Mouse (Mus musculus): ENCODE measurements around the gene Sdc1. TPM values are rescaled to one million over a fixed set of nuclear protein-coding genes. Genes with fewer than 3 reads are reported as not detected.

The Sdc1 gene
- total RNA-seq, 2 experiments from 2014 or later: not detected

DNA sequence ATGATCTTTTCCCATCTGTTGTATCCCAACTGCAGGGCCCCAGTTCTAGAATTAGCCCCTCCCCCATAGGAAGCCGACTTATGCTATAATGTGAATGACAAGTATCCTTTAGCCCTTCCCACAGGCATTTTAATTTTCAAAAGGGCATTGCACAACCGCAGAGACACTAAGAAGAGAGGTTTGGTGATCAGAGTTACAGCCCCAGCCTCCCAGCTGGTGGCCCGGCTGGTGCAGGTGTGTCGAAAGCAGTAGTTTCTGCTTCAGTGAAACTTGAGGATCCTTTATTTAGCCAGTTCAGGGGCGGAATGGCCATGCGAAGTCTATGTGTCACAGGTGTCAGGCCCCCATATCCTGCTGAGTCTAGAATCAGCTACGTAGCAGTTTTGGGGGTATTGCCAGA, 10.0 kb downstream of the Sdc1 start:
- no peak for ATAC-seq (replicated peaks; ENCODE audit: low FRiP score, poor library complexity, severe bottlenecking)

- no peak for ATAC-seq (replicated peaks; ENCODE audit: low FRiP score, poor library complexity, severe bottlenecking)
Observed at GRCm38 (mm10) chr12:8781681-8782378, 10.7 kb downstream of the Sdc1 start.

DNA sequence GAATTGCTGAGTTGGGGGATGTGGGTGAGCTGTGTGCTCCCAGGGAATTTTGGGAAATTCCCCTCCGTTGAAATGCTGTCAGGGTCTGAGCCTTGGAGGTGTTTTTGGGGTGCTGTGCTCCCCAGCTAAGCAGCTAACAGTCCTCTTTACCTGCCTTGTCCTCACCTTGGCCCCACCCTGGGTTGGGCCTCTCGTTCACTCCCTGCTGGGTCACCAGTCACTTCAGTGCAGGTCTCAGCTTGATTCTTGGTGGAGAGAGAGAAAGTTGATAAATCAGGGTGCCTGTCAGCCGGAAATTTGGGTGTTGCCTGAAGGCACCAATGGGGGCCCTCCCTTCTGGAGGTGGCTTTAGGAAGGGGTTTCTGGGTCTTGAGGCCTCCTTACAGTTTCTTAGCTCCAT, 11.4 kb downstream of the Sdc1 start:
- ATAC-seq (replicated peaks; ENCODE audit: low FRiP score, poor library complexity, severe bottlenecking): no peak

- ATAC-seq (replicated peaks; ENCODE audit: low FRiP score, poor library complexity, severe bottlenecking): no peak
Observed at GRCm38 (mm10) chr12:8784189-8784588, 13.1 kb downstream of the Sdc1 start.

DNA sequence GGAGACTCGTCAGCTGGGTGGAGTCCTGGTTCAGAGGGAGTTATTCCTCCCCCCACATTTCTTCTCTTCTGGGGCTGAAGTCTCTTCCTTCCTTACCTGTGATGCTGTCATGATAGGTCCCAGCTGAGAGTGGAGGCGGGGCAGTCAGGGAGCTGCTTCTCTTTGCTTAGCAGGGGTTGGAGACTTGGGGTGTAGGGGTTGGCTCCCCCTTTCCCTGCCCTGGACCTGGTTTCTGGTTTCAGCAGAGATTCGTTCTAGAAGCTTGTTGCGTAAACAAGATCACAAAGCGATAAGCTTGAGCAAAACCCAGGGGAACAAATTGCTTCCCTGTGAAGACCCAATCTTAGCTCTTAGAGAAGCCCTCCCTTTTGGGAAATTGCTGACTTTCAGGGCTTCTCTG, 15.4 kb downstream of the Sdc1 start:
- ATAC-seq (replicated peaks; ENCODE audit: low FRiP score, poor library complexity, severe bottlenecking): no peak

DNA sequence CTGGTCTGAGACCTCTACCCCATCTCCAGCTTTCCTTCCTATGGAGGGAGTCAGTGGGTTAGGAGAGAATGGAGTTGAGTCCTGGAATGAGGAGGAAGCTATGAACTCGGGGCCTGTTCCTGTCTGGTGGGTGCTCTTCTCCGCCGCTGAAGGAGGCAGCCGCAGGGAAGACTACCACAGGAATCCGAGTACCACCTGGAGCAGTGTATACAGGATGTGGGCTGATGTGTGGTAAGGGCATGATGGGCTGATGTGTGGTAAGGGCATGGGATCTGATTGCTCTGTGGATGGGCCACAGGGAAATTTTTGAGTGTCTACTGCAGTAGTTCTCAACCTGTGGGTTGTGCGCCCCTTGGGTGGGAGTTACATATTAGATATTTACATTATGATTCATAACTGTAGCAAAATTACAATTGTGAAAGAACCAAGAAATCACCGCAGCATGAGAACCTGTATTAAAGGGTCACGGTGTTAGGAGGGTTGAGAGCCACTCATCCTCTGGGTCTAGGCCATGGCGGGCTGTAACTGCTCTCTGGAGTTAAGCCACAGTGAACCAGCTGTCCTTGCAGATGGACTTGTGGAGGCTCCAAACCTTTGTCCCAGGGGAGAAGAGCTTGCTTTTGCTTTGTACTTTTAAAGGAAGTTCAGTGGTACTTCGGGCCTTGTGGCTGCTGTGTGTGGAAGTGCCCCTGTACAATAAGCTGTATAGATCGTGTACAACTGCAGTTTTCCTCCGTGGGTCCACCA, 16.0 kb downstream of the Sdc1 start:
- ATAC-seq (replicated peaks; ENCODE audit: low FRiP score, poor library complexity, severe bottlenecking): no peak

DNA sequence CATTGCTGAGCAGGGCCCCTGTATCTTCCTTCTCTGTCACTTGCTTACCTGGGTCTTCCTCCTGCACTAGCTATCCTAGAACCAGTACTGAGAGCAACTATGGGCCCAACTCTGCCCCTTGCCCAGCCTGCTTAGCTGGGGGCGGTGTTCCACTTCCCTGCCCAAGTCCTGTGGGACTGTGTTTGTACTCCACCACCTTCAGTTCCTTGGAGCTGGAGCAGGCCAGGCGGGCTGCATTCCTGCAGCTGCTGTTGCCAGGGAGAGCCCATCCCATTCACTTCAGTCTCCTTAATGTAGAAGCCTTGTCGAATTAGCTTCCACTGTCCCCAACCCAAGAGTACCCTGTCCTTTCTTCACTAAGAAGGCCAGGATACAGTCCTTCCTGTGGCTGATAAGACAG, 17.3 kb downstream of the Sdc1 start:
- ATAC-seq (replicated peaks; ENCODE audit: low FRiP score, poor library complexity, severe bottlenecking): no peak

GRCm38 (mm10) chr12:8790615-8791014, 19.5 kb downstream of the Sdc1 start:
- no peak for ATAC-seq (replicated peaks; ENCODE audit: low FRiP score, poor library complexity, severe bottlenecking)

DNA sequence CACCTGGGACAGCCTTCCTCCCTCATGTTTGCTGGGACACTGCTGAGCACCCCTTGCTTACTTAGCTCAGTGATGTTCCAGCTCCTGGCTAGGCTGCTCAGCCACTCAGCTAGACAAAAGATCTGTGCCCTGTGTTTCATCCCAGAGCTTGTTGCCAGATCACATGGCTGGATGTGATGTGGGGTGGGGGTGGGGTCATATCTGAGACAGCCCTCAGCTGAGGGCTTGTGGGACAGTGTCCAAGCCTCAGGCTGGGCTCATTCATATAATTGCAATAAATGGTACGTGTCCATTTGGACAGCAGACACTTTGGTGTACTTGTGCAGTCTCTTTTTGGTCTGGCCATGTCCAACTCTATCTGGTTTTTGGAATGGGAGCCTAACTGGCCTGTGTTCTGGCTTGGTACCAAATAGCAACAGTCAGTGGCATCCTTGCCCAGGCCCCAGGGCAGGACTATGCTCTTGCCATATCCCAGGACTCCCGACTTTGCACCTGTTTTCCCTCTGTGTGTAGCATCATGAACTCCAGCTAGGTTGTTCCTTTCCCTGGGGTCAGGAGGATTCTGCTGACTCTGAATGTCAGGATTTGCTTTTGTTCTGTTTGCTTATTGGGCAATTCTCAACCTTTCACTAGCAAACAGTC, 22.4 kb downstream of the Sdc1 start:
- no peak for ATAC-seq (replicated peaks; ENCODE audit: low FRiP score, poor library complexity, severe bottlenecking)

DNA sequence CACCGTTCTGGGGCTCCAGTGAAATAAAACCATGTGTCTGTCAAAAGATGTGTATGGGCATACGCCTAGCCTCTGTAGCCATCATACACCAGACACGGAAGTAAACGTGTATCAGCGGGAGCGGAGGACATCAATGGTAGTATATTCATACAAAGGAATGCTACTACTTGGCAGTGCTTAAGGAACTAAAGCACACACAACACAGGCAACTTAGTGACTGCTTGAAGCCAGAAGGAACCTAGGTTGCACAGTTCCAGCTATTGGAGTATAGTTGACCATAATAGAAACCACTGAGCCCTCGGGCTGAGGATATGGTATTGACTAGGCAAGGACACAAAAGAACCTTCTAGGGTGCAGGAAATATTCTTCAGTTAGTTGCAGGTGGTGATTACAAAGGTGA, 26.8 kb downstream of the Sdc1 start:
- no peak for ATAC-seq (replicated peaks; ENCODE audit: low FRiP score, poor library complexity, severe bottlenecking)

GRCm38 (mm10) chr12:8798486-8799020, 27.4 kb downstream of the Sdc1 start:
- no peak for ATAC-seq (replicated peaks; ENCODE audit: low FRiP score, poor library complexity, severe bottlenecking)

- ATAC-seq (replicated peaks; ENCODE audit: low FRiP score, poor library complexity, severe bottlenecking): no peak
Observed at GRCm38 (mm10) chr12:8803421-8804076, 32.4 kb downstream of the Sdc1 start.

DNA sequence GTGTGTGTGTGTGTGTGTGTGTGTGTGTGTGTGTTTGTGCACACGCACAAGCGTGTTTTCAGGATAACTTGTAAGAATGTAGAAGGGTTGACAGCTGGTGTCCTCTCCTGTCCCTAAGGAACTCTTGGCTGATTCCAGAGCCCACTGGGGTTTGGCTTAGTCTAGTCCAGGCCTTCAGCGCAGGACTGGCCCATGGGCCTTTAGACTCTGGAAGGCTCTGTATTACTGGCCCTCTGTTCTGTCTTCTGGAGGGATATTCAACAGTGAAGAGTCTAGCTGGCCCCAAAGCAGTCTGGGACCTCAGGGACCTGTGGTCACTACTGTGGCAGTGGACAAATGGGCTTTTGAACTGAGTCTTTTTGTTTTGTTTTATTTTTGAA, 32.9 kb downstream of the Sdc1 start:
- no peak for ATAC-seq (replicated peaks; ENCODE audit: low FRiP score, poor library complexity, severe bottlenecking)

GRCm38 (mm10) chr12:8804934-8805722, 34.0 kb downstream of the Sdc1 start:
- no peak for ATAC-seq (replicated peaks; ENCODE audit: low FRiP score, poor library complexity, severe bottlenecking)

GRCm38 (mm10) chr12:8809086-8809485, 38.0 kb downstream of the Sdc1 start:
- ATAC-seq (replicated peaks; ENCODE audit: low FRiP score, poor library complexity, severe bottlenecking): no peak

GRCm38 (mm10) chr12:8809626-8810025, 38.5 kb downstream of the Sdc1 start:
- ATAC-seq (replicated peaks; ENCODE audit: low FRiP score, poor library complexity, severe bottlenecking): no peak

DNA sequence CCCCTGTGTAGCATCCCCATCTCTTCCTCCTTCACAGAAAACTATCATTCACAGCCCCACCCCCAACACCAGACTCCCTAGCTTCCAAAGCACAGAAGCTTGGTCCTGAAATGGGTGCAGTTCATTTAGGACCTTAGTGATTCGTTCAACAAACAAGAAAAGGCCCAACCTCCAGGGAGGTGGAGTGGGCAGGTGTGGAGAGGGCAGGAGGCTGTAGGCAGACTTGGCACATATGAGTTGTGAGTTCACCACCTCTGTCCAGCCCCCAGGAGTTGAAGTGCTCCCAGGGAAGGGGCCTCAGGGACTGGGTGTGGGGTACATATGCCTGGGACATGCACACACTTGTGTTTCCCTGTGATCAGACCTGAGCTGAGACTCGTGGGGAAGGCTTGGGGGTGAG, 39.8 kb downstream of the Sdc1 start:
- no peak for ATAC-seq (replicated peaks; ENCODE audit: low FRiP score, poor library complexity, severe bottlenecking)

GRCm38 (mm10) chr12:8811441-8811871, 40.3 kb downstream of the Sdc1 start:
- no peak for ATAC-seq (replicated peaks; ENCODE audit: low FRiP score, poor library complexity, severe bottlenecking)

DNA sequence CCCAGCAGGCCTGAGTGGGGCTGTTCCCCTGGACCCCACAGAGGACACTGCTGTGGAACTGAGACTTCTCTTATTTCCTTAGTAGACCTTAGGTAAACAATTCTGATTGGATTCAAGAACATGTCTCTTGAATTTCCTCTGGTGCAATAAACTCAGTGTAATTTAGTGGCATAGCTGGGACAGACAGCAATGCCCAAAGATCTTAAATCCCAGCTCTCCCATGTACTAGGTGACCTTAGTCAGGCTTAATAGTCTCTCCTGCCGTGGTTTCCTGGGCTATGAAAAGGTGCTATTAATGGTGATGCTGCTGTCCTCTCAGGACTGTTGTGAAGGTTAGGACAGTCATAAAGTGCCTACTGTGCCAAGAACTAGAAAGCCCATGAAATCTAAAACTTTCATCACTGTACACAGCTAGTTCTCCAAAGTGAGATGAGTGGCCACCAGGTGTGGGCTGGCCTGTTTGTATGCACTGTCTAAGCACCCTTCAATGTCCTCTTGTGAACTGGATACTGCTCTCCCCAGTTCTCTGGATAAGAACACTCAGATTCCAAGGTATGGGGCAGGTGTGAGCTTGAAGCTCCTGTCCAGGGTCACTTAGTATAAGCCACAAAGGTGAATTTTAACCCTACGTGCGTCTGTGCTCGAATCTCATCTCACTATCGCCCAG, 40.9 kb downstream of the Sdc1 start:
- ATAC-seq (replicated peaks; ENCODE audit: low FRiP score, poor library complexity, severe bottlenecking): no peak

Measured in erythroid progenitor cell, adult 5-6 weeks (primary cell).